Comparison of ENCODE assay signal across 9 mouse cellular contexts in the genomic region with DNA sequence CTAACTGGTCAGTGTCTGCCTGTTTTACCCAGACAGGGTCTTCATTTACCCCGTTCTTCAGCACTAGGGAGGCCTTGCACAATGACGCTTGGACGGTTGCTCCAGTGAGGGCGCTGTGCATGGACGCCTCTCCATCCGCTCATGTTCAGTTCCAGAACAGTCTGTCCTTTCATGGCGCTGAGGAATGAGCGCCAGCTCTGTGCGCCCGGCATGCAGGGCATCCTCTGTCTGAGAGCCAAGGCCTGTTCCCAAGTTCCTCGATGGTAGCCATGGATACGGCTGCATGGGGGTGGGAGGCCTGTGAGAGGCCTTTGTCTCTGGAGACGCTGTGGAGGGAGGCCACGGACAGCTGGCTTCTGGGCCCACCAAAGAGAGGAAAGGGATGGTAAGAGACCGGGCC. TPM values are rescaled to one million over a fixed set of nuclear protein-coding genes. Genes with fewer than 3 reads are reported as not detected.
DNase-seq lines count a peak whose midpoint lies in the region; ATAC-seq and TF ChIP-seq lines count a peak whose summit lies in the region.
"Had no signal": no experiment of that assay in that cellular context is flagged by ENCODE, and none has a peak within 500 bp of the region (broad histone marks: within the 10 kb centered on the region; RNA-seq: fewer than 3 reads in every experiment).

No protein-coding gene starts in this region.

- ATAC-seq in intestine, embryonic 14.5 days (replicated peaks; ENCODE audit: low FRiP score, low TSS enrichment, low read depth), result 0 out of 2 replicates have a peak, but pooled peaks have one; percentile 47
- ATAC-seq in intestine, postnatal 0 days, result no peak
- ATAC-seq in forebrain, embryonic 11.5 days (replicated peaks; ENCODE audit: low FRiP score), result peak; percentile 65
- peak; percentile 93 for ATAC-seq in midbrain, embryonic 15.5 days (replicated peaks)

- H3K9me3 ChIP-seq in intestine, embryonic 14.5 days (ENCODE audit: control insufficient read depth, low read length), result no peaks in the 10 kb centered on the region
- no peaks in the 10 kb centered on the region for H3K9me3 ChIP-seq in intestine, postnatal 0 days (ENCODE audit: control insufficient read depth)
- no peaks in the 10 kb centered on the region for H3K9me3 ChIP-seq in forebrain, embryonic 11.5 days (ENCODE audit: control insufficient read depth, low read length)
- no peaks in the 10 kb centered on the region for H3K9me3 ChIP-seq in midbrain, embryonic 15.5 days

- TF ChIP-seq CTCF in intestine, postnatal 0 days (IDR thresholded peaks at IDR 0.05; ENCODE audit: low read depth), result no peak; the same call in 1 of the 2 replicates

- no peak overlapping the region for H3K9ac ChIP-seq in intestine, embryonic 14.5 days (ENCODE audit: low read length)
- no peak overlapping the region for H3K9ac ChIP-seq in intestine, postnatal 0 days (ENCODE audit: low read depth, low read length)
- H3K9ac ChIP-seq in forebrain, embryonic 11.5 days (ENCODE audit: low read length), result no peak overlapping the region
- H3K9ac ChIP-seq in midbrain, embryonic 15.5 days, result no peak overlapping the region

- no peak overlapping the region for H3K27ac ChIP-seq in intestine, embryonic 14.5 days (ENCODE audit: low read depth)
- no peak overlapping the region for H3K27ac ChIP-seq in intestine, postnatal 0 days (ENCODE audit: low read depth, low read length)
- no peak overlapping the region for H3K27ac ChIP-seq in forebrain, embryonic 11.5 days (ENCODE audit: low read depth, low read length)
- peak overlapping the region; percentile 62 for H3K27ac ChIP-seq in midbrain, embryonic 15.5 days

- H3K4me2 ChIP-seq in intestine, embryonic 14.5 days (ENCODE audit: low read length), result no peak overlapping the region
- H3K4me2 ChIP-seq in intestine, postnatal 0 days (replicated peaks; ENCODE audit: low read depth), result no peak overlapping the region
- H3K4me2 ChIP-seq in forebrain, embryonic 11.5 days (ENCODE audit: low read depth, low read length, severe bottlenecking), result no peak overlapping the region
- H3K4me2 ChIP-seq in midbrain, embryonic 15.5 days, result no peak overlapping the region

- H3K4me1 ChIP-seq in intestine, embryonic 14.5 days (replicated peaks; ENCODE audit: control insufficient read depth, insufficient read depth, low read length), result peaks cover 8% of the 10 kb centered on the region
- no peaks in the 10 kb centered on the region for H3K4me1 ChIP-seq in intestine, postnatal 0 days (replicated peaks; ENCODE audit: control insufficient read depth, insufficient read depth, low read length)
- H3K4me1 ChIP-seq in forebrain, embryonic 11.5 days (replicated peaks; ENCODE audit: control insufficient read depth, insufficient read depth, low read length), result peaks cover 4% of the 10 kb centered on the region; the same call in 1 of the 2 replicates
- H3K4me1 ChIP-seq in midbrain, embryonic 15.5 days, result peaks cover 15% of the 10 kb centered on the region

- 83% methylated on average over 15 of the region's 15 CpGs for WGBS in intestine, embryonic 14.5 days
- 86% methylated on average over 15 of the region's 15 CpGs for WGBS in intestine, postnatal 0 days
- 64% methylated on average over 15 of the region's 15 CpGs for WGBS in forebrain, embryonic 11.5 days
- 24% methylated on average over 15 of the region's 15 CpGs for WGBS in midbrain, embryonic 15.5 days

- H3K27me3 ChIP-seq in intestine, embryonic 14.5 days (replicated peaks; ENCODE audit: control insufficient read depth, insufficient read depth, low read length), result no peaks in the 10 kb centered on the region
- no peaks in the 10 kb centered on the region for H3K27me3 ChIP-seq in intestine, postnatal 0 days (replicated peaks; ENCODE audit: control insufficient read depth, insufficient read depth, low read length)
- no peaks in the 10 kb centered on the region for H3K27me3 ChIP-seq in forebrain, embryonic 11.5 days (ENCODE audit: control insufficient read depth, insufficient read depth, low read length)
- H3K27me3 ChIP-seq in midbrain, embryonic 15.5 days (replicated peaks), result no peaks in the 10 kb centered on the region

- peak; percentile 49 for DNase-seq in intestine, embryonic 14.5 days (ENCODE audit: low spot score)
- peak; percentile 66 for DNase-seq in forebrain, embryonic 11.5 days (ENCODE audit: low spot score)
- DNase-seq in layer of hippocampus, adult 11-12 months (ENCODE audit: low spot score), result peak; percentile 84
- no peak for DNase-seq in ovary, postnatal 10 days (ENCODE audit: low spot score)
- DNase-seq in urinary bladder, postnatal 4 days (ENCODE audit: low spot score in 2 of 2), result no peak
- DNase-seq in kidney, adult 11 months, result no peak

- H3K36me3 ChIP-seq in intestine, embryonic 14.5 days (ENCODE audit: control insufficient read depth, insufficient read depth, low read length), result no peaks in the 10 kb centered on the region
- H3K36me3 ChIP-seq in intestine, postnatal 0 days (ENCODE audit: control insufficient read depth, insufficient read depth), result no peaks in the 10 kb centered on the region
- H3K36me3 ChIP-seq in forebrain, embryonic 11.5 days (ENCODE audit: control insufficient read depth, insufficient read depth, low read length), result no peaks in the 10 kb centered on the region
- H3K36me3 ChIP-seq in midbrain, embryonic 15.5 days (replicated peaks), result no peaks in the 10 kb centered on the region

- no peak overlapping the region for H3K4me3 ChIP-seq in intestine, embryonic 14.5 days (ENCODE audit: low read depth, low read length)
- no peak overlapping the region for H3K4me3 ChIP-seq in intestine, postnatal 0 days (ENCODE audit: low read depth, low read length)
- H3K4me3 ChIP-seq in forebrain, embryonic 11.5 days (ENCODE audit: low read depth, low read length), result no peak overlapping the region
- no peak overlapping the region for H3K4me3 ChIP-seq in midbrain, embryonic 15.5 days
- H3K4me3 ChIP-seq: heart, adult 2 months had no signal

RNA-seq across cellular contexts. Expression of a gene that starts 39.6 kb away (rescaled TPM):
- 10.9 and 11.7 TPM in 2 replicates for polyA plus RNA-seq in intestine, embryonic 14.5 days (2014; fragmentation: Nextera tagmentation; extraction: Ambion mirVana)
- 2.8 and 3.1 TPM in 2 replicates for polyA plus RNA-seq in intestine, postnatal 0 days (2015; fragmentation: Nextera tagmentation; extraction: Ambion mirVana)
- 9.2 and 10.8 TPM in 2 replicates for polyA plus RNA-seq in forebrain, embryonic 11.5 days (2014; fragmentation: Nextera tagmentation; extraction: Ambion mirVana)
- polyA plus RNA-seq in midbrain, embryonic 15.5 days (2015; fragmentation: Nextera tagmentation; extraction: Ambion mirVana), result 5.8 and 6.1 TPM in 2 replicates

Comparison
In these comparisons a context has a peak if more than half of its experiments do, and no peak if none do; other contexts are left out.
1. DNase-seq: peak in intestine, embryonic 14.5 days (single experiment), forebrain, embryonic 11.5 days (single experiment) and layer of hippocampus, adult 11-12 months (single experiment); none in ovary, postnatal 10 days (single experiment), urinary bladder, postnatal 4 days (0 of 2) and kidney, adult 11 months (single experiment).